Mouse (Mus musculus) limb, embryonic 14.5 days (tissue): ENCODE results near the gene Fus. TPM values are rescaled to one million over a fixed set of nuclear protein-coding genes. Genes with fewer than 3 reads are reported as not detected.
A peak's percentile ranks its signal among the peaks of the same experiment; 100 is the strongest.

Source experiments
- ATAC-seq: fragments of 200-750 bp; cut with Nextera tagmentation; 2 replicates; pipeline ENCODE4 v1.8.0; 2017; ENCODE audit warnings: low read depth, moderate number of reproducible peaks, moderate TSS enrichment; ENCODE audit not compliant: low FRiP score
- DNase-seq: peaks from one replicate; pipeline ENCODE4 v3.0.0-alpha.2; 2015; ENCODE audit warnings: low spot score
- H3K27ac ChIP-seq: fragments of 300-500 bp; sonication (generic); replicated peaks from 2 replicates; pipeline ENCODE4 v1.5.1; 2014; ENCODE audit warnings: low read depth, mild to moderate bottlenecking, low read length, moderate library complexity, mixed read lengths
- H3K27me3 ChIP-seq: fragments of 300-500 bp; sonication (generic); 2 replicates; pipeline ENCODE4 v1.6.1; 2014; ENCODE audit warnings: low read length, mixed read lengths; ENCODE audit not compliant: control insufficient read depth, insufficient read depth
- H3K36me3 ChIP-seq: fragments of 300-500 bp; sonication (generic); 2 replicates; pipeline ENCODE4 v1.6.1; 2014; ENCODE audit warnings: mild to moderate bottlenecking, low read length, moderate library complexity, mixed read lengths; ENCODE audit not compliant: control insufficient read depth, insufficient read depth
- H3K4me1 ChIP-seq: fragments of 300-500 bp; sonication (generic); 2 replicates; pipeline ENCODE4 v1.6.1; 2014; ENCODE audit warnings: antibody characterized with exemption, low read length, mixed read lengths; ENCODE audit not compliant: control insufficient read depth, insufficient read depth
- H3K4me2 ChIP-seq: fragments of 300-500 bp; sonication (generic); replicated peaks from 2 replicates; pipeline ENCODE4 v1.6.1; 2014; ENCODE audit warnings: low read depth, mild to moderate bottlenecking, low read length, moderate library complexity; ENCODE audit not compliant: severe bottlenecking
- H3K4me3 ChIP-seq: fragments of 300-500 bp; sonication (generic); replicated peaks from 2 replicates; pipeline ENCODE4 v1.5.1; 2014; ENCODE audit warnings: low read length
- H3K9ac ChIP-seq: fragments of 300-500 bp; sonication (generic); 2 replicates; pipeline ENCODE4 v1.6.1; 2014; ENCODE audit warnings: mild to moderate bottlenecking, low read depth, low read length, moderate library complexity; ENCODE audit not compliant: severe bottlenecking
- H3K9me3 ChIP-seq: fragments of 300-500 bp; sonication (generic); 2 replicates; pipeline ENCODE4 v1.6.1; 2016; ENCODE audit warnings: low read length; ENCODE audit not compliant: control insufficient read depth
- POLR2A ChIP-seq: fragments of 200-500 bp; IDR thresholded peaks from 2 replicates; pipeline ENCODE4 v1.8.0; 2012; ENCODE audit warnings: inconsistent platforms, mild to moderate bottlenecking, moderate library complexity, borderline replicate concordance; ENCODE audit not compliant: insufficient read depth, insufficient read length; ENCODE audit errors: extremely low read depth
- WGBS: fragments of 180-500 bp; shearing (Covaris S2); extraction: QIAGEN DNeasy Blood & Tissue Kit; methylation state at CpG from one replicate; pipeline ENCODE4 v1.1.7; 2014; 5-methylcytosine and 5-hydroxymethylcytosine counted together
- polyA plus RNA-seq, 2 experiments: library from polyadenylated mRNA; depleted of rRNA in 1 of 2; stranded (reverse) in 1 of 2; unstranded in 1 of 2; fragments of >200 nt; fragmentation: Nextera tagmentation in 1 of 2; extraction: Ambion mirVana in 1 of 2; gene quantifications; 2 replicates each; pipeline versions ENCODE4 v1.2.1 to v1.2.3; 2012 to 2014

Gene Fus
- polyA plus RNA-seq, 2 experiments = 60.9 to 999 TPM

- TF ChIP-seq POLR2A = no peak
- H3K4me3 ChIP-seq = no peak overlapping the region
- no peak overlapping the region for H3K9ac ChIP-seq
- no peak overlapping the region for H3K27ac ChIP-seq
- ATAC-seq (no peak), DNase-seq (no peak)
- H3K4me2 ChIP-seq = no peak overlapping the region
- peaks cover 2% of the 10 kb centered on the region; the same call in 1 of the 2 replicates for H3K27me3 ChIP-seq
- peaks cover 38% of the 10 kb centered on the region for H3K36me3 ChIP-seq
- H3K4me1 ChIP-seq = 0 out of 2 replicates have a peak, but pooled peaks cover 2% of the 10 kb centered on the region
- no peaks in the 10 kb centered on the region for H3K9me3 ChIP-seq
- 92% methylated on average over 5 of the region's 5 CpGs for WGBS
Measured at GRCm38 (mm10) chr7:127923714-127924113, 43.5 kb upstream of the Fus start.

- WGBS = 69% methylated on average over 5 of the region's 5 CpGs
- no peak for ATAC-seq
- Histone ChIP-seq H3K36me3 (peaks cover 38% of the 10 kb centered on the region), H3K27me3 (peaks cover 10% of the 10 kb centered on the region), H3K4me1 (peaks cover 11% of the 10 kb centered on the region), H3K9ac (no peak overlapping the region), H3K4me2 (no peak overlapping the region), H3K27ac (no peak overlapping the region), H3K9me3 (no peaks in the 10 kb centered on the region), H3K4me3 (no peak overlapping the region)
- no peak for TF ChIP-seq POLR2A
- DNase-seq = peak; percentile 30
Measured at GRCm38 (mm10) chr7:127925252-127925651, 42.0 kb upstream of the Fus start.

GRCm38 (mm10) chr7:127926066-127926465 is 41.2 kb upstream of the Fus start:
- Histone ChIP-seq H3K4me2 (no peak overlapping the region), H3K36me3 (peaks cover 34% of the 10 kb centered on the region), H3K4me1 (peaks cover 11% of the 10 kb centered on the region), H3K4me3 (no peak overlapping the region), H3K27me3 (peaks cover 12% of the 10 kb centered on the region), H3K27ac (no peak overlapping the region), H3K9ac (no peak overlapping the region), H3K9me3 (no peaks in the 10 kb centered on the region)
- no peak for DNase-seq
- ATAC-seq = no peak
- TF ChIP-seq POLR2A = no peak
- 89% methylated on average over 8 of the region's 8 CpGs for WGBS

GRCm38 (mm10) chr7:127926846-127927245 is 40.4 kb upstream of the Fus start:
- H3K36me3 ChIP-seq = peaks cover 32% of the 10 kb centered on the region
- DNase-seq (no peak), ATAC-seq (no peak)
- TF ChIP-seq POLR2A = no peak
- peaks cover 11% of the 10 kb centered on the region for H3K4me1 ChIP-seq
- no peaks in the 10 kb centered on the region for H3K9me3 ChIP-seq
- no peak overlapping the region for H3K27ac ChIP-seq
- no peak overlapping the region for H3K4me3 ChIP-seq
- no peak overlapping the region for H3K9ac ChIP-seq
- 80% methylated on average over 11 of the region's 11 CpGs for WGBS
- H3K4me2 ChIP-seq = no peak overlapping the region
- peaks cover 12% of the 10 kb centered on the region for H3K27me3 ChIP-seq

GRCm38 (mm10) chr7:127927726-127928125 is 39.5 kb upstream of the Fus start:
- no peak for TF ChIP-seq POLR2A

GRCm38 (mm10) chr7:127928596-127928995 is 38.7 kb upstream of the Fus start:
- no peak for TF ChIP-seq POLR2A
- no peak for DNase-seq
- Histone ChIP-seq H3K27ac (no peak overlapping the region), H3K4me3 (no peak overlapping the region; the same call in 1 of the 2 replicates), H3K4me2 (peak overlapping the region; percentile 45; the same call in 1 of the 2 replicates), H3K9me3 (no peaks in the 10 kb centered on the region), H3K9ac (0 out of 2 replicates have a peak overlapping the region, but pooled peaks have one; percentile 50), H3K4me1 (peaks cover 11% of the 10 kb centered on the region), H3K27me3 (peaks cover 12% of the 10 kb centered on the region), H3K36me3 (peaks cover 21% of the 10 kb centered on the region)
- ATAC-seq = no peak
- WGBS = 56% methylated on average over 5 of the region's 5 CpGs

More at GRCm38 (mm10) chr7:127927726-127928125, 39.5 kb upstream of the Fus start:
- Histone ChIP-seq H3K4me3 (no peak overlapping the region), H3K9ac (no peak overlapping the region), H3K27ac (no peak overlapping the region), H3K4me1 (peaks cover 11% of the 10 kb centered on the region), H3K4me2 (no peak overlapping the region), H3K27me3 (peaks cover 12% of the 10 kb centered on the region), H3K36me3 (peaks cover 24% of the 10 kb centered on the region), H3K9me3 (no peaks in the 10 kb centered on the region)
- DNase-seq (no peak), ATAC-seq (no peak)
- 78% methylated on average over 11 of the region's 11 CpGs for WGBS
